Mouse (Mus musculus) brain, embryonic 14.5 days (tissue): Measurements from ENCODE around the gene Fam102b.

Experiments
- CTCF ChIP-seq: fragments of 200-500 bp; IDR thresholded peaks from 2 replicates; pipeline ENCODE4 v1.5.1; 2012; ENCODE audit warnings: inconsistent platforms, mild to moderate bottlenecking, moderate library complexity, borderline replicate concordance; ENCODE audit not compliant: insufficient read depth, insufficient read length; ENCODE audit errors: extremely low read depth
- POLR2A ChIP-seq: fragments of 200-500 bp; IDR thresholded peaks from 2 replicates; pipeline ENCODE4 v1.6.1; 2012; ENCODE audit warnings: mild to moderate bottlenecking, inconsistent platforms, borderline replicate concordance; ENCODE audit not compliant: poor library complexity, insufficient read depth, insufficient read length, severe bottlenecking; ENCODE audit errors: extremely low read depth

DNA sequence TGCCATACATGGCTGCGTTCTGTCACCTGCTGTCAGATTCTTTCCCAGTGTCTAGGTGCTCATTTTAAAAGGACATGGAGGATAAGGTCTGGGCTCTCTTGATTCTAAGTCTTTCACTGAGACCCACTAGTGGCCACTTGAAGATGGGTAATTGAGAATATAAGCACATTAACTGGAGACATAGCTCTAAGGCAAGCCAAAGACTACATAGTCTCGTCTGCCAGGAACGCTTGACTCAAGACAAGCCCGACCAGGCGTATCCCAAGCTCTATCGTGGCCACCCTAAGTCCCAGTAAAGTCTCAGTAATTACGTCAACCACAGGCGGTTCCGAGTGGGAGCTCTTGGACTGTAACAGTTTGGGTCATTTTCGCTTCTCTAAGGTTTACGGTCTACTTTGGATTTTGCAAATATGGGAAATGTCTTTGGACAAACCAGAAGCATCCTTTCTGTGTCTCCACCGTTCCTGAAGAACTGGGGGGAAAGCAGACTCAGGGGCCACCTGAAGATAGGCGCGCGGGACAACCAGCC is 881 bp downstream of the Fam102b start:
- TF ChIP-seq CTCF (no peak), POLR2A (no peak)
